Mouse (Mus musculus) MEL (cell line): ENCODE measurements around the gene Rasl11a. TPM values are rescaled to one million over a fixed set of nuclear protein-coding genes. Genes with fewer than 3 reads are reported as not detected.
A peak's percentile ranks its signal among the peaks of the same experiment; 100 is the strongest.

Source experiments
- DNase-seq: peaks from one replicate; pipeline ENCODE4 v3.0.0; 2011; ENCODE audit warnings: low read depth, low spot score
- H3K27ac ChIP-seq: 2 replicates; pipeline ENCODE4 v1.5.1; 2012; ENCODE audit warnings: low read depth, mild to moderate bottlenecking, control low read depth, low read length, moderate library complexity; ENCODE audit not compliant: control insufficient read depth
- H3K27me3 ChIP-seq, 2 experiments: fragments of 150-350 bp in 1 of 2; sonication (generic) in 1 of 2; 2 replicates each; pipeline ENCODE4 v1.6.1; 2012; ENCODE audit warnings: low read length in 2 of 2, mild to moderate bottlenecking in 2 of 2, improper control_type of control experiment in 1 of 2, moderate library complexity in 1 of 2; ENCODE audit not compliant: insufficient read depth in 2 of 2, control insufficient read depth in 1 of 2
- H3K36me3 ChIP-seq, 2 experiments: 2 replicates each; pipeline ENCODE4 v1.6.1; 2012 to 2014; ENCODE audit warnings: low read length in 2 of 2, improper control_type of control experiment in 1 of 2, inconsistent platforms in 1 of 2, mild to moderate bottlenecking in 1 of 2; ENCODE audit not compliant: insufficient read depth in 2 of 2, control insufficient read depth in 1 of 2
- H3K4me1 ChIP-seq, 2 experiments: fragments of 150-350 bp in 1 of 2; sonication (generic) in 1 of 2; 2 replicates each; pipeline ENCODE4 v1.6.1; 2012; ENCODE audit warnings: low read length in 2 of 2, improper control_type of control experiment in 1 of 2, mild to moderate bottlenecking in 1 of 2; ENCODE audit not compliant: insufficient read depth in 2 of 2, control insufficient read depth in 1 of 2
- H3K4me3 ChIP-seq, 2 experiments: fragments of 150-350 bp in 1 of 2; sonication (generic) in 1 of 2; 2 replicates each; pipeline ENCODE4 v1.5.1; 2012; ENCODE audit warnings: low read depth in 2 of 2, low read length in 2 of 2, mild to moderate bottlenecking in 2 of 2, moderate library complexity in 2 of 2, control low read depth in 1 of 2, improper control_type of control experiment in 1 of 2; ENCODE audit not compliant: control insufficient read depth in 1 of 2, insufficient read depth in 1 of 2
- H3K79me2 ChIP-seq: 2 replicates; pipeline ENCODE4 v1.6.1; 2012; ENCODE audit warnings: mild to moderate bottlenecking, low read length, moderate library complexity; ENCODE audit not compliant: control insufficient read depth, poor library complexity, insufficient read depth
- H3K9ac ChIP-seq: 2 replicates; pipeline ENCODE4 v1.6.1; 2012; ENCODE audit warnings: low read depth, mild to moderate bottlenecking, control low read depth, low read length, moderate library complexity; ENCODE audit not compliant: control insufficient read depth, poor library complexity, severe bottlenecking
- H3K9me3 ChIP-seq: fragments of 150-350 bp; sonication (generic); replicated peaks from 2 replicates; pipeline ENCODE4 v1.6.1; 2012; ENCODE audit warnings: mild to moderate bottlenecking, low read length, improper control_type of control experiment, moderate library complexity; ENCODE audit not compliant: insufficient read depth
- BHLHE40 ChIP-seq: IDR thresholded peaks from 2 replicates; pipeline ENCODE4 v1.6.1; 2012; ENCODE audit warnings: low read depth, mild to moderate bottlenecking, inconsistent platforms, low read length, improper control_type of control experiment, borderline replicate concordance
- CTCF ChIP-seq, 3 experiments: IDR thresholded peaks in 2 of 3; conservative IDR thresholded peaks in 1 of 3; 2 replicates each; pipeline ENCODE4 v1.5.1; 2011 to 2012; ENCODE audit warnings: low read length in 3 of 3, low read depth in 2 of 3, mild to moderate bottlenecking in 2 of 3, improper control_type of control experiment in 1 of 3, inconsistent platforms in 1 of 3, mixed read lengths in 1 of 3, moderate library complexity in 1 of 3; ENCODE audit not compliant: control insufficient read depth in 1 of 3, insufficient read depth in 1 of 3, poor library complexity in 1 of 3, severe bottlenecking in 1 of 3
- E2F4 ChIP-seq: IDR thresholded peaks from 2 replicates; pipeline ENCODE4 v1.6.1; 2011; ENCODE audit warnings: low read depth, low read length, improper control_type of control experiment, borderline replicate concordance
- ELF1 ChIP-seq: IDR thresholded peaks from 2 replicates; pipeline ENCODE4 v1.6.1; 2014; ENCODE audit warnings: low read depth, mild to moderate bottlenecking, inconsistent platforms, low read length, improper control_type of control experiment, moderate library complexity
- EP300 ChIP-seq, 2 experiments: IDR thresholded peaks; 2 replicates each; pipeline ENCODE4 v1.6.1; 2011; ENCODE audit warnings: improper control_type of control experiment in 2 of 2, low read length in 2 of 2, low read depth in 1 of 2, mild to moderate bottlenecking in 1 of 2
- HCFC1 ChIP-seq: IDR thresholded peaks from 2 replicates; pipeline ENCODE4 v1.6.1; 2012; ENCODE audit warnings: low read depth, mild to moderate bottlenecking, inconsistent platforms, low read length, improper control_type of control experiment, moderate library complexity
- MAFK ChIP-seq: IDR thresholded peaks from 2 replicates; pipeline ENCODE4 v1.6.1; 2011; ENCODE audit warnings: low read depth, mild to moderate bottlenecking, low read length, improper control_type of control experiment, borderline replicate concordance
- MYB ChIP-seq: IDR thresholded peaks from 2 replicates; pipeline ENCODE4 v1.6.1; 2011; ENCODE audit warnings: mild to moderate bottlenecking, low read depth, low read length, improper control_type of control experiment
- MYC ChIP-seq: IDR thresholded peaks from 2 replicates; pipeline ENCODE4 v1.6.1; 2011; ENCODE audit warnings: low read depth, mild to moderate bottlenecking, low read length, improper control_type of control experiment, moderate library complexity
- NRF1 ChIP-seq: IDR thresholded peaks from 2 replicates; pipeline ENCODE4 v1.6.1; 2014; ENCODE audit warnings: low read depth, mild to moderate bottlenecking, inconsistent platforms, low read length, improper control_type of control experiment, moderate library complexity; ENCODE audit not compliant: poor library complexity, insufficient read depth, severe bottlenecking
- RAD21 ChIP-seq: IDR thresholded peaks from 2 replicates; pipeline ENCODE4 v1.6.1; 2011; ENCODE audit warnings: mild to moderate bottlenecking, low read depth, low read length, improper control_type of control experiment
- SMC3 ChIP-seq: IDR thresholded peaks from 2 replicates; pipeline ENCODE4 v1.6.1; 2011; ENCODE audit warnings: low read depth, low read length, improper control_type of control experiment
- TAL1 ChIP-seq: IDR thresholded peaks from 2 replicates; pipeline ENCODE4 v1.6.1; 2012; ENCODE audit warnings: mild to moderate bottlenecking, inconsistent platforms, low read length, moderate library complexity, mixed read lengths
- USF2 ChIP-seq, 2 experiments: IDR thresholded peaks; 2 replicates each; pipeline ENCODE4 v1.6.1; 2011 to 2012; ENCODE audit warnings: improper control_type of control experiment in 2 of 2, low read length in 2 of 2, borderline replicate concordance in 1 of 2, inconsistent platforms in 1 of 2, low read depth in 1 of 2, mild to moderate bottlenecking in 1 of 2; ENCODE audit not compliant: insufficient read depth in 1 of 2
- ZC3H11A ChIP-seq: IDR thresholded peaks from 2 replicates; pipeline ENCODE4 v1.6.1; 2012; ENCODE audit warnings: low read depth, mild to moderate bottlenecking, inconsistent platforms, low read length, improper control_type of control experiment
- ZNF384 ChIP-seq: IDR thresholded peaks from 2 replicates; pipeline ENCODE4 v1.6.1; 2012; ENCODE audit warnings: low read depth, mild to moderate bottlenecking, inconsistent platforms, low read length, improper control_type of control experiment
- polyA plus RNA-seq, 2 experiments: library from polyadenylated mRNA; stranded (reverse) in 1 of 2; unstranded in 1 of 2; fragments of >175 nt in 1 of 2; fragments of >200 nt in 1 of 2; gene quantifications; 2 replicates each; pipeline versions ENCODE4 v1.2.1 to v1.2.4; 2012; ENCODE audit warnings: low replicate concordance in 2 of 2, low read depth in 1 of 2; ENCODE audit not compliant: insufficient read length in 2 of 2, insufficient read depth in 1 of 2, missing spikeins in 1 of 2
- total RNA-seq: library from RNA; depleted of rRNA; stranded (reverse); fragments of 300-350 nt; gene quantifications from 2 replicates; pipeline ENCODE4 v1.2.3, GENCODE M21; 2012

The Rasl11a gene
- total and polyA plus RNA-seq, 3 experiments: 1.1 to 2.3 TPM; not detected in 1

- no peaks in the 10 kb centered on the region for H3K9me3 ChIP-seq
- DNase-seq: peak; percentile 63
- peaks cover 0 to 1% of the 10 kb centered on the region in 2 experiments; a peak in 1 of 4 replicates for H3K27me3 ChIP-seq
Measured at GRCm38 (mm10) chr5:146813421-146813820, 31.4 kb upstream of the Rasl11a start.

GRCm38 (mm10) chr5:146815394-146815793 is 29.5 kb upstream of the Rasl11a start:
- TF ChIP-seq MAFK: no peak
- no peak for TF ChIP-seq E2F4
- TF ChIP-seq TAL1: peak; percentile 54
- TF ChIP-seq, all 39 proteins: peak for 1
- no peak overlapping the region for H3K27ac ChIP-seq
- H3K9me3 ChIP-seq: no peaks in the 10 kb centered on the region
- peaks cover 0 to 13% of the 10 kb centered on the region in 2 experiments; a peak in 2 of 4 replicates for H3K36me3 ChIP-seq
- H3K4me1 ChIP-seq: peaks cover 3 to 10% of the 10 kb centered on the region in 2 experiments
- no peak for DNase-seq
- H3K4me3 ChIP-seq: no peak overlapping the region
- H3K79me2 ChIP-seq: no peaks in the 10 kb centered on the region
- H3K9ac ChIP-seq: no peak overlapping the region
- no peaks in the 10 kb centered on the region for H3K27me3 ChIP-seq

More at GRCm38 (mm10) chr5:146813421-146813820, 31.4 kb upstream of the Rasl11a start:
- no peak for TF ChIP-seq TAL1
- no peak for TF ChIP-seq MYB
- no peak for TF ChIP-seq BHLHE40
- TF ChIP-seq MYC: no peak
- no peak for TF ChIP-seq EP300 (IDR thresholded peaks at IDR 0.05; ENCODE audit: low read depth in 1 of 2, low read length in 2 of 2)
- TF ChIP-seq ELF1: no peak
- TF ChIP-seq CTCF (IDR thresholded peaks at IDR 0.05 in 2 of 3, conservative IDR thresholded peaks at IDR 0.05 in 1 of 3; ENCODE audit: control insufficient read depth in 1 of 3, insufficient read depth in 1 of 3, low read depth in 2 of 3, low read length in 3 of 3, poor library complexity in 1 of 3, severe bottlenecking in 1 of 3): peak; percentile 20 to 49 (median 37); a peak in 3 of 6 replicates
- TF ChIP-seq ZC3H11A: 0 out of 2 replicates have a peak, but pooled peaks have one; percentile 9
- TF ChIP-seq NRF1: no peak
- peak; percentile 44 for TF ChIP-seq SMC3
- no peak for TF ChIP-seq HCFC1
- TF ChIP-seq USF2 (IDR thresholded peaks at IDR 0.05; ENCODE audit: borderline replicate concordance in 1 of 2, insufficient read depth in 1 of 2, low read depth in 1 of 2, low read length in 2 of 2): no peak
- peak; percentile 35 for TF ChIP-seq RAD21
- TF ChIP-seq ZNF384: no peak
- TF ChIP-seq, all 39 proteins: peak for 4
- H3K4me3 ChIP-seq: no peak overlapping the region
- H3K36me3 ChIP-seq: peaks cover 0 to 2% of the 10 kb centered on the region in 2 experiments; a peak in 1 of 4 replicates
- H3K9ac ChIP-seq: no peak overlapping the region
- H3K79me2 ChIP-seq: no peaks in the 10 kb centered on the region
- no peak overlapping the region for H3K27ac ChIP-seq
- no peaks in the 10 kb centered on the region; a peak in 2 of 4 replicates for H3K4me1 ChIP-seq
